Mouse (Mus musculus): ENCODE measurements around the gene Ric8b.

Ric8b gene

DNA sequence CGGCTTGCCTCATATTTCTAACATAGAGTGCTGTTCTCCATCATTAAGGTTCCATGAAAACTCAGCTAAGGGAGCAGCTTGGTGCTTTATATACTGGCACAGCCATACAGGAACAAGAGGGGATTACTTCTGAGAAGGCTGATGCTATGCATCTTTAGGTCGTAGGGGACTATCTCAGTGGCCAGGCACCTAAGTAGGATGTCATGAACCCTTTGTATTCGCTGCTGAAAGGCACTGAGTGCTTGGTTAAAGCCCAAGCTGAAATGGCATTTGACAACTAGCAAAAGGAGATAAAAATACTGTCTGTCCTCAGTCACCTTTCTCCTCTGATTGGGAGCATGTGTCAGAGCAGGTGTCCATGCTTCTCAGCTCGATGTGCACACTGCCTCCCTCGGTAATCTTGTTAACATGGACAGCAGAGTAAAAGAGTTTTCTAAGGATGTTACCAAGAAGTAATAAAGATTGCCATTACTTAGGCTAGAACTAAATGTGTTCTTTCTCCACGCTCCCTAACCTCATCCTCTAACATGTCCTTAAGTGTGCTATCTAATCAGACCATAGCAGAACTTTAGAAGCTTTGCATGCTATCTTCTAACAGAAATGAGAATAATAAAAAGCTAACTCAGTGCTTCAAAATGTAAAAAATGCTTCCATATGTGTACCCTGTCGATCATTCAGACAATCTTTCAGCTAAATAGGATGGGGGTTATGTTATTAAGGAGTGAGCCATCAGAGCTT lies 89.3 kb downstream of the Ric8b start:
- DNase-seq (ENCODE audit: low read depth): no peak

DNA sequence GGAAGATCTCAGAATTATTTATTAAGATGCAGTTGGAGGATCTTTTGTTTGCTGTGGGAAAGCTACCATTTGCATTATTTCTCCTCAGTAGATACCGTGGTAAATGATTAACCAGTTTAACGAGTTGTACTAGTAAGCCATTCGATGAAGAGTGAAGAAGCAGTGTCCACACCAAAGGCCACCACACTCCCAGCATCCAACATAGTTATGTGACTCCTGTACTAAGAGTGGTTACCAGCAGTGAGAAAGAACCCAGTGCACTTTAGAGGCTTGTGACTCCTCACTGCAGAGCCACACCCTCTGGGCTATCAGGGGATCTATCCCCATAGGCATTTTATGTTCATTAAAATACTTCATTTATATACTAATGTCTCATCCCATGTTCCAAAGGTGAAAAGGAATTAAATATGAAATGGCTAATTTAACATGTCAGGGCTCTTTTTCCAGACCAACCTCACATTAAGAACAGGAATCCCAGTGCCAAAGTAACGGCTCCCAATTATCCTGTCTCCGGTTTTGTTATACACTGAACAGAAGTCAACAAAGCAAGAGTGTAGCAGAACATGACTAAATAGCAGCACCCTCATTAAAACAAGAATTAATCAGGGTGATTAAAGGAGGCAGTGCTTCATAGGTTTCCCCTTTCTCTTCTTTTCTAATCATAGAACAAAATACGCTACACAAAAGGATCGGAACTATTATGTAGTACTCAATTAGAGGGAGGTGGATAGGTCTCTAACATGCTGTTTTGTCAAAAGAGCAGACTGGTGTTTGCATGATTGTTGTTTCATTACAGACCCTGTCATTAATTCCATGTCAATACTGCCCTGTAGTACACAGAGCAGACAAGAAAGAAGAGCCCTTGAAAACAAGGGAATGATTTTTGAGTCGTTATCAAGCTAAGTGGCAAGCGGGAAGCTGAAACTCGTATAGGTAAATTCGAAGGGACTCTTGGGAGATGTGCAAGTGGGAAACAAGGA lies 90.7 kb downstream of the Ric8b start:
- no peak for DNase-seq (ENCODE audit: low read depth)

DNA sequence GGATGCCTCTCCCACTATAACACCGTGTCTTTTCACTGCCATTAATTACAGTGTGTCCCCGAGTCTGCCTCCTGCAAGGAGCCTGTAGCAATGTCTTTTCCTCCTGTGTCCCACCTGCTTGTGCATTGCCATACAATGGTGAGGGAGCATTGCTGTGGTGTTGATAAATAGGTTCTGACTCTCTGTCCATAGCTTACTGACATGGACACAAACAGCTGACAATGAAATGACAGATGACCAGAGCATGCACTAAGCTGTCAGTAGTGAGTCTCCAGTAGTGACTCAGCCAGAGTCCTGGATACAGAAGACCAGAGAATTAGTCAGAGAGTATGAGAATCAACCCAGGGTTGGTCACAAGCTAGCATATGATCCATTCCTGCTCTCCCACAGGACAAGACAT lies 93.7 kb downstream of the Ric8b start:
- peak; percentile 34 for DNase-seq (ENCODE audit: low read depth)

DNA sequence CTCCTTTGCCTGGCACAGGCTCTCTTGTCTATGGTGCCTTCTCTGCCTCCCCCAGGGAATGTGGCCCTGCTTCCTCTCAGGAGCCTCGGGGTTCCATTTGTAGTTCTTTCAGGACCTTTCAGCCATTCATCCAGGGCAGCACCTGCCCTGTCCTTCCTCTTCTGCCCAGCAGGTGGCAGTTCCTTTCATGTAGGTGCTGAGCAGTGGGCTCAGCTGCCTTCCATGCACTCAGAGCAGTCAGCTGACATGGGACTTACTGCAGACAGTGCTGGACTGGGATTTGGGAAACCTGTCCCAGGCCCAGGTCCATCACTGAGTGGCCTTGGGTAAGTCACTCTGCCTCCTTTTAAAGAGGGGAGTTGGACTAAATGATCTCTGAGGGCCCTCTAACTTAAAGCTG lies 96.0 kb downstream of the Ric8b start:
- peak; percentile 59 for DNase-seq (ENCODE audit: low read depth)

DNA sequence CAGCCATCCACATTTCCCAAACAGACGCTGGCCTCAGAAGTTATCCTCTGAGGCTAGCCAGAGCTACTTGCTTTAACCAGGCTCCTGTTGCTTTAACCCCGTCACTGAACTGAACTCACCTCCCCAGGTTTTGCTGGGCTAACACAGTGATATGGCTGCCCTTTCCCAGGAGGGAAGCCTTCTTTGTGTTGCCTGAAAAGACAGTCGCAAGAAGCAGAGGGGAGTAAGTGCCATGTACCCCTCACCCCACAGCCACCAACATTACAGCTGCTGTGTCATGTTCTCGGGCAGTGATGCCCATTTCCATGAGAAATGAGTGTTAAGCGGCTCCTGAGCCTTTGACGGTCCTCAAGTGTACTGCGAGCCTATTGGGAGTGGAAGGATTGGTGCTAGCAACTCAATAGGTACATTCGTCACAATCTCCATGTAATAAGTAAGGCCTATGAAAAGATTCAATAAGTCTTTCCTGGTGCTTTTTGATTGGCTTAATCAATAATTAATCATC lies 96.6 kb downstream of the Ric8b start:
- no peak for DNase-seq (ENCODE audit: low read depth)

DNA sequence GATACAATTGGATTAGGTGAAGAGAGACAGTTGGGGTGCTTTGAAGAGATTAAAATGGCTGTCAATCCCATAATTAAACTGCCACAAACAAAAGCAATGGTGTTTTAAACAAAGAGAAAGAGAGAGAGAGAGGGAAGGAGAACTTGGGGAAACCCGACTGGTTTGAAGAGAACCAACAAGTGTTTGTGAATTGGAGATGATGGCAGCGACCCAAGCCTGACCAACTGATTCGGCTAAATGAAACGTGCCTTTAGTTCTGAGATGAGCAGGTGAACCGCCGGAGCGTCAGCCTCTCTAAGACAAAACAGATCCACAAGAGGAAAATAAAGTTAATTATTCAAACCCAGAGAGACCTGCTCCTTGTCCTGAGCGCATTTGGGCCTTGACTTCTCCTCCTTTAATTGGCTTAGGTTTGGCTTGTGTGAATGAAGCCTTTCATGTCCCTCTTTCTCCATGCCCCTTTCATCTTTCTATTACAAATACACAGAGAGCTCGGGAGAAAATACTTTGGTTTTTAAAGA lies 97.1 kb downstream of the Ric8b start:
- DNase-seq (ENCODE audit: low read depth): no peak

DNA sequence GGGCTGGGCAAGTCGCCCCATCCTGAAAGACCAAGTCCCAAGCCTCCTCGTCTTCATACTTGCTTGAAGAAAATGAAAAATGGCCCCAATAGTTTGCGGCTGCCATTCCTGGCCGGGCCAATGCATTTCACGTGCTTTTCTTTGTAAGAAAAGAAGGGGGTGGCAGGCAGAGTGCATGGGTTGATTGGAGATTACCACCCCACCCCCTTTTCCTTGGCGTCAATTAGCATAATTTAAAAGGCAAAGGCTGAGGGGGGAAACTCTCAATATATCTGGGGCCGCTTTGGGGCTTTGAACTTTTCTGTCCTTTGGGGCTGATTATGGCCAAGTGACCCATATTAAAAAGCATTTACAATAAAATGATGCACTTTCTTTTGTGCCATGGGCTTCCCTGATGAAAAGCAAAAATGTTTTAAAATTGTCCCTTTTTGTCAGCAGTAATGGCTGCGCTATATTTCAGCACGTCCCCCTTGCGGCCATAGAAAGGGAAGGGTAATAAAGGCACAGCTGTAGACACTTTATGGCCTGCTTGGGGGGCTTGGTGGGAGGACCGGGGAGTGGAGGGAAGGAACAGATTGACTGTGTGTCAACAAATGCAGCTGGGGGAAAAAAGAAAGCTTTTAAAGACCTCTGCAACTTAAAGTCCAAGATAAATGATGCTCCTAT lies 105.4 kb downstream of the Ric8b start:
- no peak for DNase-seq (ENCODE audit: low read depth)

DNA sequence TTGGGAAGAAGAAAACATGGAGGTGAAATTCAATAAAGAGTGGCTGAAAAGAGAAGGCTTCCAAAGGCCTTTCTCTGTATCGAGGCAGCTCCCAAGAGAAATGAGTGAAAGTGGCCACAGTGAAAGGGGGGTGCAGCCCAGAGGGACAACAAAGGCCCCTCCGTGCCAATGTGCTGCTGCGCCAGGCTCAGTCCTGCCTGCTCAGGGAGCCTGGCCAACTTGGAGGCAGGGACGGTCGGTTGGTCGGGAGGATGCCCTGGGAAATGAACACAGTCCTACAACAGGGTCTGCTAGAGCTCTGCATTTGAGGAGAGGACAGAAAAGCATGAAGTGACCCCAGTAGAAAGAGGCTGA lies 105.9 kb downstream of the Ric8b start:
- DNase-seq (ENCODE audit: low read depth): no peak

DNA sequence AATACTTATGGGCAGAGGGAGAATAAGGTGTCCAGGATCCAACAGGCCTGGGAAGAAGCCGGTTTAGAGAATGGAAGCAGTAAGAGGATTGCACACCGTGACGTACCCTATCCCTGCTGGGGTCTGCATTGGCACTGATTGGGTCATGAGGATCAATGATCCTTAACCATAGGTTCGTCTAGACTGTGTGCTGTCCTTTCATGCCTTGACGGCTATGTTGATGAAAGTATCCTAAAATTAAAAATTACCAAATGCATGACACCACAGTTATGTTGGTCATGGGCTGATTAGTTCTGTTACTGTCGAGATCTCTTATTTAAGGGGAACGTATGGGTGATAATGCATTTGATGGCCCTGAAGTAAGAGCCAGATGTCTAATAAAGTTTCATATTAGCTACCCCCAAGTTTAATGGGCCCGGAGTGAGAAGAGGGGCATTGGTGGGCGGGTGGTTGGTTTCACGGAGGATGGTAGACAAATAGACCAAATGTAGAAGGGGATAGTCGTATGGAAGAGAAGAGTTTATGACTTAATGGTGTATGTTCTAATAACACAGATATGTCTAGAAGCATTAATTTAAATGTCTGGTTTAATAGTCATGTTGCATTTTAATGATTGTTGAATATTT lies 108.5 kb downstream of the Ric8b start:
- no peak for DNase-seq (ENCODE audit: low read depth)

DNA sequence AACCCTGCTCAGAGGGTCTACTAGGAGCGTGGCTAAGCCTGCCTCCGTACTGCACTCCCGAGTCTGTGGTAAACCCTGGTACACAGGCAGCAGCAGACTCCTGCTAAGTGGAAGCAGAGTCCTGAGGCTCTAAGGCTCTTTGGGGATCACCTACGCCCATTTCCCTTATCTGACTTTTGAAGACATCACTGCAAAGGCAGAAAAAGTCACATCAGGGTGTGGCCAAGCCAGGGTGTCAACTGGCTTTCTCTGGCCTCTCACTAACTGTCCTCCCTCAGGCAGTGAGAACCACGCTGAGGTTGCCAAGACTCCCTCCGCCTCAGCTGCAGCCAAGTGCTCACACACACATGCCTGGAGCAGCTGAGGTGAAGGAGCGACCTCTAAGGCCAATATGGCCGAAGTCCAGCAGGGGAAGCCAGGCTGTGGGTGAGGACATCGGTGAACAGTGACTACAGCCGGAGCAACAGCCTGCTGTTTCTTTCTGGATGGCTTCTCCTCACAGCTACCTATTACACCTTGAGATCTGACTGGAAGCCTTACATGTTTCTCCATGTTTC lies 110.3 kb downstream of the Ric8b start:
- DNase-seq (ENCODE audit: low read depth): peak; percentile 20

DNA sequence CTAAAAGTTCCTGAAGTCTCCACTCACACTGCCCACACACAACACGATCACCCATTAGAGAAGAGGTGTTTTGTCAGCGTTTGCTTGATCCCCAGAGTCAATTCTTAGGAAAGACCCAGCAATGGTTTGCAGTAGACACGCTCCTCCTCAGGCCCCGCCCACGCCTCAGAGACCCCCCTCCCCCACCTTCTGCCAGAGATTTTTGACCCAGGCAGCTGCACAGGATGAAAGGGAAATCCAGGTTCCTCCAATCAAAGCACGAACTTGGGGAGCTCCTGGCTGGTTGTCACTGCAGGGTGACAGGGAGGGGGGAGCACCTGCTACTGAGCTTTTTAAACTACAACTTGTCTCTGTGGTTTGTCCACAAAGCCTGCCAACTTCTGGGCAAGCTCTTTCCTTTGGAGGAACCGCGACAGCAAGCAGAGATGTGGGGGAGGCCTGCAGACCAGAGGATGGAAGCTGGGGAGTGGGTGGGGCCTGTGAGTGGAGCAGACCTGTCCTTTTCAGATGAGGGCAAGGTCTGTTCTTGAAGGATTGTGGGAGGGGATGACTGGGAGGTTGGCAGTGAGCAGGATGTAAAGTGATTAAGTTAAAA lies 117.8 kb downstream of the Ric8b start:
- no peak for DNase-seq (ENCODE audit: low read depth)

DNA sequence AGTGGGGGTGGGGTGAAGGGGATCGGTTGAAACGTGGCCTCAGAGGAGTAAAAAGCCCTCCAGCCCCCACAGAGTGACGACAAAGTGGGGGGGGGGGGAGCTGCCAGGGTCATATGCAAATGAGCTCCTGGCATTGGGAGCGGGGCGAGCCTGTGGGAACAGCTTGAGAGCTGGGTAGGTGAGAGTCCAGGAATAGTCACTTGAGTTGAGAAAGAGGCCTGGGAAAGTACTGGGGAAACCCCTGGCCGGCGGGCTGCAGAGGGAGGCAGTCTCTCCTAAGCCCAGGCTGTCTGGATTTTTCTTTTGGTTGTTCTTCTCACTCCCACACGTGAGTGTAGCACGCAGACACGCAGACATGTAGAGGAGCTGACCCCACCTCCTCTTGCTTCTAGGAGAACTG lies 120.7 kb downstream of the Ric8b start:
- DNase-seq (ENCODE audit: low read depth): no peak

DNA sequence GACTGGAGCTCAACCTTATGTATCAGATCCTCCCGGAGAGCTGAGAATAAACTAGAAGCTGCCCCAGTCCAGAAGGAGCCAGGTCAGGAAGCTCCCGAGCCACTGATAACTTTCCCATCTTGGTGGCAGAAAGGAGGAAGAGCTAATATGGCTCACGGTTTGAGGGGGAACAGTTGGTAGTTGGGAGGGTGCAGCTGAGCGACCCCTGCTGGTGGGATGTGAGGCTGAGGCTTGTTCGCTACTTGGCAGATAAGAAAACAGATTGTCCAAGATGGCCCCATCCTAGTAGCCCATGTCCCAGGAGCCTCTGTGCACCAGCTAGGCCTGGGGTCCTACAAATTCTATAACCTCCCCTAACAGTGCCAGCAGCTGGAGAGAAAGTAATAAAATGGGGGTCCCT lies 121.4 kb downstream of the Ric8b start:
- no peak for DNase-seq (ENCODE audit: low read depth)

DNA sequence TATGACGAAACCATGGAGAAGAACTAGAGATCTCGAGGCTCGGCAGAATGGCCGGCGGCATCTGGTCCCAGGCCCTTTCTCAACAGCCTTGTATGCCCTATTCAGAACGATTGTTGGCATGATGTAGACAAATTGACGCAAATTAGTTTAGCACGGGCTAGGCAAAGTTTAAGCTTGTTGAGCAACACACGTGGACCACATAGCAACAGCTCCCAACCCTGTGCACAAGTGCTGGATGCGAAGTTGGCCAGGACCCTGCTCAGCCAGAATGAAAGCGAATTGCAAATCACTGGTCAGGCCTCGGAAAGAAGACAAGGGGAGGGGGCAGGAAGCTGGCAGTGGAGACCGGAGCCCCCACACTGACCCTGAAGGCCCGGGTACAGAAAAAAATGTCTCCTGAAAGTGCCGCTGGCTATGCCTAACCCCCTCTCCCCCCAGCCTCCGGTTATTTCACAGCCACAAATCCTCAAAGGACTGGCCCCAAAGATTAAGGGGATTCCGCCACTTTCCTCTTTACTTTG lies 126.8 kb downstream of the Ric8b start:
- no peak for DNase-seq (ENCODE audit: low read depth)

DNA sequence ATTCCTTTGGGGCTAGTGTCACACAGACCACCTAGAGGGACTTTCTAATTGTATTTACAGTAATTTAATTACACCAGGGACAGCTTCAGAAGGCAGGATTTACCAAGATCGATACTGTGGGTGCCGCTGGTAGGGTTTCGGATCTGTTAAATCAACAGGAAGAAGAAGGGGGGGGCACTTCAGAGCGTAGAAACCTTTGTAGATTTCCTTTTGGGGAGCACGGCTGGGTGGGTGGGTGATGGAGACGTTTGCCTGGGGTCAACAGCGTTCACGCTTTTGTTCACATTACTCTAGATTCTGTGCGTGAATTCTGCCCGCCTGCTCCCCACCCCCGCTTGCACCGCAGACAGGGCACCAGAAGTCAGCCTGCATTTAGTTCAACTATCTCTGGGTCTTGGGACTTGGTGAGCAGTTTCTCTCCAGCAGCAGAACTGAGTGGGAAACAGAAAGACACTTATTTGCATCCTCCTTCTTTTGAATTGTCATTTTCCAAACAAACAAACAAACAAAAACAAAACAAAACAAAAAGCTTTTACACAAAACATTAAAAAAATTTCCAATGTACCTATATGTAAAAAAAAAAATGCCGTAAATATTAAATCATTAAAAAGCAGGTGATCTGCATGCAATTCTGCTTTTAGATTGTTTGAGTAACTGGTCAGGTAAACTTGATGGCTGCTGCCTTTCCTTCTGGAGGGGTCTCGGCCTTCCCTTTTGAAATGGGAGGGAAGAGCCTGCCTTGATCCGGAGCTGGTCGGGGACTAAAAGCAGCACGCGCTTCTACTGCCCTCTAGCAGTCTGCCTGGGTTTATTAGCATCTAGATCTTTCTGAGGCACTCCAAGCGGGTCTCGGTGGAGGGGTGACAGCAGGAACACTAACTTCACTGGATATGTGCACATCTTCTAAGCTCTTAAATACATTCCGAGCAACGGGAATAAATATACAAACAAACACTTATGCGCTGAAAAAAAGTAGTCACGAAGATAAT lies 127.6 kb downstream of the Ric8b start:
- peak; percentile 66 for DNase-seq (ENCODE audit: low read depth)

DNA sequence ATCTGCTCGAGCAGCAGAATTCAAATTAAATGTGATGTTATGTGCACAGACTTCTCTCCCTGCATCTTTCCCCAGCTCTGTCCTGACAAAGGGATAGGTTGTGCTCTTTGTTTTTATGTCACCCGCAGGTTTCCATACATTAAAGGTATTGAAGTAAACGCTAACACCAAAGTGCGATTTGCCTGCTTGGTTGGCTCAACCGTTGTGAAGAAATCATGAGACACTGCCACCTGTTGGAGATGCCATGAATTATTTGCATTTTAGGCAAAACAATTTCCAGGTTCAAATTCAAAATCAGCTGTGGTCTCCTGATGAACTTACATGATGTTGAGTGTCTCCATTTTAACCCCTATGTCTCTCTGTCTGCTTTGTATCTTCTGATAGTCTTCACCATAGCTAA lies 129.2 kb downstream of the Ric8b start:
- DNase-seq (ENCODE audit: low read depth): peak; percentile 60

DNA sequence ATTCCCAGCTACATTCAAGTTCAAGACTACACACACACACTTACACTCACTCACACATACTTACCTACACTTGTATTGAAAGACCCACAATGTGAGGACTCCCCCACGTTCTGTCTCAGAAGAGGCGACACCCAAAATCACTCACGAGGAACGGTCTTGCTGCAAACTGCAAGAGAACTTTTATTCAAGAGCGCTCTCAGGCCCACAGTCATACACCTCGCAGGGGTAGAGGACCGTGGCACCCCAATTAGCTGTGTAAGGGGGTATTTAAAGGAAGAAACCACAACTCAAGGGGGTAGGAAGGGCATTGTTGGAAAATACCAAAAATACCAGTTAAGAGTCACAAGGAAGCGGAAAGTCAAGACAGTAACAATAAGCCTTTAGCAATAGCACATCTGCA lies 130.6 kb downstream of the Ric8b start:
- DNase-seq (ENCODE audit: low read depth): no peak

DNA sequence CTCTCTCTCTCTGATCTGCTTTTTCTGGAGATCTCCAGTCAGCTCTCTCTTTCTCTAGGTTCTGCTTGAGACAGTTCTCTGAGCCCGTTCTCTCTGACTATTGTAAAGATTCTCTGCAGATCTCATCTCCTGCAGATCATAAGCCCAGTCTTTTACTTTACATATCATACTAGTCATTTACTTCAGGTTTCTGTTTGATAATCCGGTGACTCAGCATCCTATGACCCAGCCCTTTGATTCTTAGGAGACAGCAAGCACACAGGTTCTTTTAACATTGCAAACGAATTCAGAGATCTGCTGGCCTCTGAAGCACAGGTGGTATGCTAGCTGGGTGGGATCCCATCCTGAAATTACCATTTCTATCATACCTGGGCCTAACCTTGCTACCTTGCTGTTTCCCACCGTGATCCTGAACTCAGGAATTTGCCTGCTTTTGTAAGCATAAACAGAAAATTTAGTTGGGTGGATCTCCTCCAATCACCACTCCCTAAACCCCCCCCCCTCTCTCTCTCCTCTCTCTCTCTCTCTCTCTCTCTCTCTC lies 133.3 kb downstream of the Ric8b start:
- DNase-seq (ENCODE audit: low read depth): no peak

DNA sequence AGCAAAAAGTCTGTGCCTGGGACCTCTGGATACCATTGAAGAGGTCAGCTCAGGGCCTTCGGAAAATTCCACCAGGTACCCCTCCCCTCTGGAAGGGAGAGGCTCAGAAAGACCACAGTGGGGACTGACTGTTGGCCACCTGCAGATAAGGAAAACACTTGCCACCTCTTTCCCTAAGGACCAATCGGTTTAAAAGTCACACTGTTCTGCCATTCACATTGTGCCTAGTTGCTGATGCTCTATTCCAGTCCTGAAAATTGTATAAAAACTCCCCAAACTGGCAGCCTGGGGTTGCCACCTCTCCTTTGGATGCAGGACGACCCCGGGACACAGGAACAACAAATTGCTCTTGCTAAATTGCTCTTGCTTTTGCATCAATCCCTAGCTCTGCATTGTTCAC lies 135.0 kb downstream of the Ric8b start:
- DNase-seq (ENCODE audit: low read depth): no peak
